27 mouse cellular contexts compared by ENCODE assay signal in the genomic region with DNA sequence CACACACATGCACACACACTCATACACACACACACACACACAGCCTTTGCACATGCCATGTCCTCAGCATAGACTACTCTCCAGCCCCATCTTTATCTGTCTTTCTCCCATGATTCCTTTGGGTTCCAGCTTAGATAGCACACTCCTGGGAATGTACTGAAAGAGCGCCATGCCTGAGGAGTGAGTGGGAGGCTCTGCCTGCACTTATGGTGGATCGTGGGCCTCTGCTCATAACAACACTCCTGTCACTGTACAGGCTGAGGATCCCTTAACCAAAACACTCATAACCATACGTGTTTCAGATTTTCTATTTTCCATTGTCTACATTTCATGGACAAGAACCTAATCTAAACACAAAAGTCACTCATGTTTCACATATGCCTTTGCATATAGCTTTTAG.
"Had no signal": no experiment of that assay in that cellular context is flagged by ENCODE, and none has a peak within 500 bp of the region (broad histone marks: within the 10 kb centered on the region; RNA-seq: fewer than 3 reads in every experiment).

No protein-coding gene starts in this region.

- H3K4me3 ChIP-seq: heart, adult 2 months; heart, embryonic 13.5 days; heart, embryonic 15.5 days; hindbrain, embryonic 13.5 days; hindbrain, embryonic 15.5 days; kidney, embryonic 15.5 days; layer of hippocampus, adult 2 months; left cerebral cortex, adult 2 months; limb, embryonic 10.5 days; limb, embryonic 12.5 days; liver, embryonic 13.5 days had no signal

- H3K27ac ChIP-seq: heart, adult 2 months; heart, embryonic 13.5 days; heart, embryonic 15.5 days; hindbrain, embryonic 13.5 days; hindbrain, embryonic 15.5 days; hindbrain, postnatal 0 days; kidney, embryonic 15.5 days; kidney, postnatal 0 days; layer of hippocampus, adult 2 months; left cerebral cortex, adult 2 months; limb, embryonic 10.5 days; limb, embryonic 12.5 days; liver, embryonic 13.5 days had no signal

- H3K9ac ChIP-seq: heart, embryonic 13.5 days; heart, embryonic 15.5 days; hindbrain, embryonic 13.5 days; hindbrain, embryonic 15.5 days; kidney, embryonic 15.5 days; limb, embryonic 12.5 days; liver, embryonic 13.5 days had no signal

- H3K9me3 ChIP-seq: heart, embryonic 13.5 days; heart, embryonic 15.5 days; hindbrain, embryonic 13.5 days; hindbrain, embryonic 15.5 days; kidney, embryonic 15.5 days; limb, embryonic 10.5 days; limb, embryonic 12.5 days; liver, embryonic 13.5 days had no signal

- H3K36me3 ChIP-seq: heart, embryonic 13.5 days; heart, embryonic 15.5 days; hindbrain, embryonic 13.5 days; hindbrain, embryonic 15.5 days; kidney, embryonic 15.5 days; limb, embryonic 10.5 days; limb, embryonic 12.5 days; liver, embryonic 13.5 days had no signal

- DNase-seq: gastrocnemius, postnatal 14 days; gastrocnemius, postnatal 36 days; heart, adult 11 months; heart, adult 2 months; heart, postnatal 14 days; heart, postnatal 36 days; kidney, adult 11 months; kidney, adult 2 months; kidney, adult 9 months; kidney, postnatal 14 days; kidney, postnatal 36 days; liver; liver, embryonic 13.5 days had no signal

- H3K4me2 ChIP-seq: heart, embryonic 11.5 days; heart, embryonic 13.5 days; heart, embryonic 15.5 days; hindbrain, embryonic 13.5 days; hindbrain, embryonic 15.5 days; kidney, embryonic 15.5 days; limb, embryonic 12.5 days; liver, embryonic 11.5 days; liver, embryonic 13.5 days had no signal

- H3K4me1 ChIP-seq: heart, embryonic 15.5 days; kidney, embryonic 15.5 days; limb, embryonic 12.5 days; liver, embryonic 13.5 days had no signal

- ATAC-seq: hindbrain, postnatal 0 days; intestine, embryonic 16.5 days had no signal

- H3K27me3 ChIP-seq: heart, embryonic 13.5 days; heart, embryonic 15.5 days; hindbrain, embryonic 15.5 days; kidney, embryonic 15.5 days; limb, embryonic 12.5 days; liver, embryonic 13.5 days had no signal
